Mouse (Mus musculus): Measurements from ENCODE around the gene Rabepk.

Gene Rabepk

DNA sequence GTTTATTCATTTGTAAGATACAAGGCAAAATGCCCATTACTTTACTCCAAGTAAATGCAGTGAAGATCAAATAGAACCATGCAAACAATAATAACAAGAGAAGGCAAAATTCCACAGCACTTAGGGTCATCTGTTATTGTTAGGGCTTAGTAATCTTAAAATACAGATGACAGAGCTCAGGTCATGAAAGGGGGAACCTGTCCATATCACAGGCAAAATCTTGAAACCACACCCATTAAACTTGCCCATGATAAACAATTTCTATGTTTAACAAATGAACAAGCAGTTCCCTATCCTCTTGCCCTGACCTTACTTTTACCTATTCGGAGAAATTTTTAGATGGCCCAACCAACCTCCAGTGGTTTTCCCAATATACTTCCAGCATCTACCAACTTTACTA, 9.9 kb upstream of the Rabepk start:
- TF ChIP-seq GATA4 (IDR thresholded peaks at IDR 0.05; ENCODE audit: insufficient replicate concordance, low read length), result no peak

DNA sequence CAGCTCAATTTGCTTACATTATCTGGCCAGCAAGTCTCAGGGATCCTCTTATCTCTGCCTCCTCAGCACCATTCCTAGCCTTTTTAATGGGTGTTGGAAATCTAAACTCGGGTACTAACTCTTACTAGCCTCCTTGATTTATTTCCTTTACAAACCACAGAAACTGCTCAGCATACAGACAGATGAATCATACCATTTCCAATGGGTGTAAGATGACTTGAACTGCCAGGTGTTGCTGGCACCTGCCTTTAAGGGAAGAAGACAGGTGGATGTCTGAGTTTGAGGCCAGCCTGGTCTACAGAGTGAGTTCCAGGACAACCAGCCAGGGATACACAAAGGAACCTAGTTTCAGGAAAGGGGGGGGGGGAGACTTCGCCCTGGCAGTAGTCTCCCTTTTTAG, 8.3 kb upstream of the Rabepk start:
- no peak for TF ChIP-seq GATA4 (IDR thresholded peaks at IDR 0.05; ENCODE audit: insufficient replicate concordance, low read length)

DNA sequence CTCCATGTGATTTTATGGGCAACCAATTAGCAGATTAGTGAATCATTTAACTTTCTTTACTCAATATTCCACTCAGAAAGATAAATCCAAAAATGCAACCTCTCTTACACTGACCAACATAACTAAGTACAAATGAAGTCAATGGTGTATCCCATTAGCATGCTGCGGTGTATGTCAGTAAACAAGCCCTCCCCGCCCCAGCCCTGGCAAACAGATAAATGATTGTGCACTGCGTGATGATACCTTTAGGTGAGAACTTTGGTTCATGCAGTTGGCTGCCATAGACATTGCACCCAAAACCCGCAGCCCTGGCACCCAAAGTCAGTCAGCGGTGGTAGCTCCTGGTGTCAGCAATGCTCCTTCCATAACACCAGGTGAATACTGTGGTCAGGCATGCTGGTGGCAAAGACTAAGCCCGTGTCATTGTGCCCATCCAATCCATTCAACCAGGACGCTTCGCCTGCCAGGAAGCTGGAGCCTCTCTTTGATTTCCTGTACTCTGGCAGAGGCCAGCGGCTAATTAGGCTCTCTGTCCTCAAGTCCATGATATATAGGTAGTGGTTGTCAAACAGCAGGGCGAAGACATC, 5.7 kb upstream of the Rabepk start:
- no peak for TF ChIP-seq GATA4 (IDR thresholded peaks at IDR 0.05; ENCODE audit: insufficient replicate concordance, low read length)

DNA sequence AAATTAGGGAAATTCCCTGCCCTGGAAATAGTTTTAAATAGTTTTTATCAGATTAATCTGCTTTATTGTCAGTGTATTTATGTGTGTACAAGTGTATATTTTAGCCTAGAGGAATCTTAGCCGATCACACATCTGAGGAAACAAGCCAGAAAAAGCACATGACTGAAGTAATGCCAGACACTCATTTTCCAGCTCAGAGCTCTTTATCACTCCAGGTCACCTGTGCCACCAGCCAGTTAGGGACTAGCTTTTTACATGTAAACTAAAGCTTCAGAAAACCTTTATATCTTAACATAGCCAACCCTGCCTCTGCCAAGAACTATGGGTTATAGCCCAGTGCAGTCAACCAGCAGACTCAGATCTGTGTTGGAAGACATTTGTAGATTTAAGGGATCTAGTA, 5.1 kb upstream of the Rabepk start:
- no peak for TF ChIP-seq GATA4 (IDR thresholded peaks at IDR 0.05; ENCODE audit: insufficient replicate concordance, low read length)

DNA sequence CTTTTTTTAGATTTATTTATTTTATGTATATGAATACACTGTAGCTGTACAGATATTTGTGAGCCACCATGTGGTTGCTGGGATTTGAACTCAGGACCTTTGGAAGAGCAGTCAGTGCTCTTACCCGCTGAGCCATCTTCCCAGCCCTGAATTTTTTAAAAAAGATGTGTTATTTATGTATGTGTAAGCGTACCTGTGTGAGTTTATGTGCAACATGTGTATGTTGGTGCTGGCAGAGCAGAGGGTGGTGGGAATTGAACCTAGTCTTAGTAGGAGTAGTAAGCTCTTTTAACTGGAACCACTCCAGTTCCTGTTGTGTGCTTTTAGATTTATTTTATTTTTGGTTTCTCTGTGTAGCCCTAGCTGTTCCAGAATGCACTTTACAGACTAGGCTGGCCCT, 4.5 kb upstream of the Rabepk start:
- TF ChIP-seq GATA4 (IDR thresholded peaks at IDR 0.05; ENCODE audit: insufficient replicate concordance, low read length), result no peak

DNA sequence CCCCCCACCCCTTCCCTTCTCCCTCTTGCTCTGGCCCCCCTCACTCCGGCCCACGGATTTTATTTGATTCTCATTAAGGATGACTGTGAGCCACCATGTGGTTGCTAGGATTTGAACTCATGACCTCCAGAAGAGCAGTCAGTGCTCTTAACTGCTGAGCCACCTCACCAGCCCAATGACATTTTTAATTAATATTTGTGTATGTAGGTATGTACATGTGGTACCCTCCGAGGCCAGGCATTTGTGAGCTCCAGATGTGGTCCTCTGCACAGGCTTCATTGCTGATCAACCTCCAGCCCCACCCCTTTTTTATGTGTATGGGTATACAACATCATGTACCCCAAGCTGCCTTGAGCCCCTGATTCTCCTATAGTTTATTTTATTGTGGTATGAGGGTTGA, 4.0 kb upstream of the Rabepk start:
- no peak for TF ChIP-seq GATA4 (IDR thresholded peaks at IDR 0.05; ENCODE audit: insufficient replicate concordance, low read length)

DNA sequence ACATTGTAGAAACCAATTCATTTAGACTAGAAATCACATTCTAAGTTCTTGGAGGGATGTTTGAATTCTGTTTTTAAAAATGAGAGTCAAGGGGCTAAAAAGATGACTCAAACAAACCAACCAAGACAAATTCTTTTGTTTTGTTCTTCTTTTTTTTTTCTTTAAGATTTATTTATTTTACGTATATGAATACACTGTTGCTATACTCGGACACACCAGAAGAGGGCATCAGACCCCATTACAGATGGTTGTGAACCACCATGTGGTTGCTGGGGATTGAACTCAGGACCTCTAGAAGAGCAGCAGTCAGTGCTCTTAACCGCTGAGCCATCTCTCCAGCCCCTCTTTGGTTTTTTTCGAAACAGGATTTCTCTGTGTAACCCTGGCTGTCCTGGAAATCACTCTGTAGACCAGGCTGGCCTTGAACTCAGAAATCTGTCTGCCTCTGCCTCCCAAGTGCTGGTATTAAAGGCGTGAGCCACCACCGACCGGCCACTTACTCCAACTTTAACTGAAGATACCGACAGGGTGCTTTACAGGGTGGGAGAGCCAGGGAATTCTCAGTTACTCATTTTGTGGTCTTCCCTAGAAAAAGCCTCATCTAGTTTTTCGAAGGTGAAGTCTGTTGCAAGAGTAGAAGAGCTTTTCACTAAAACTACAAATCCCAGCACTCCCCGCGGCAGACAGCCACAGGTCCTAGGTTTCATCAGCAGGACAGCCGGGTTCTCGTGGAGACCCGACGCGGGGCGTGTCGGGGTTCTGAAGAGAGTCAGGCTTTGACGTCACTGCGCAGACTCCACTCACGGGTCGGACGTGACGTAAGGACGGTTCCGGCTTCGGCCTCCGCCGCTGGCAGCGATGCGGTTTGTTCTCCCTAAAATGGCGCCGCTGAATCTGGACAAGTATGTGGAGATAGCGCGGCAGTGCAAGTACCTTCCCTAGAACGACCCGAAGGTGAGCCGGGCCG, 2.1 kb upstream of the Rabepk start:
- TF ChIP-seq GATA4 (IDR thresholded peaks at IDR 0.05; ENCODE audit: insufficient replicate concordance, low read length), result no peak

DNA sequence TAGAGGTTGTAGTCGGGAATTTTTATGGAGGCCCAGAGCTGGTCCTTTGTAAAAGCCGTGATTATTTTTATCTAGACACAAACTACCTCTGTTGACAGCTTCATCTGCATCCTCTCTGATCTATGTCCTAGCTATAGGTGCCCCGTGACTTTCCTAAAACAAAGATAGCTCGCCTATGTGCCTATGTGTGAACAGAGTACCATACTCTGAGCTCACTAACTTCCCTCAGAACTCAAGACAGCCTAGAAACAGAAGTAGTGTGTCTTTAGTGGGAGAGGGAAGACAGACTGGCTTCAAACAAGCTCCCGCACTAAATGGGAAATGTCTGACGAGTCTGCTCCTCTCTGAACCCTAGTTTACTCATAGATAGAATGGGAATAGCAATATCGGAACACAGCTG, 659 bp upstream of the Rabepk start:
- no peak for TF ChIP-seq GATA4 (IDR thresholded peaks at IDR 0.05; ENCODE audit: insufficient replicate concordance, low read length)

DNA sequence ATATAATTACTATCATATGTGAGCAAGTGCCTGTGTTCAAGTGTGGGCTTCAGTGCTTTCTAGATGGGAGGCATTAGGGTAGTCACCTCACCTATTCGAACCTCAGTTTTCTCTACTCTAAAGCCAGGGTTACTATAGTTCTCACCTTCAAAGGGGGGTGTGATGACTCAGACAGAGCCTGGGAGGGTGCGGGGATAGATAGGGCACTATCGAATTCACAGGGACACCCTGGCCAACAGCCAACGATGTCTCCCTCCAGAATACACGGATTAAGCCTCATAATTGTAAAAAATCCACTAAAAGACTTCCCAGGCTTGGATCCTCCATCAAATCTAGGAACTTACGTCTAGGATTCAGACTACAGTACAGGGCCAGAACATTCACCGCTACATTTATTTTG, 4.3 kb downstream of the Rabepk start:
- no peak for TF ChIP-seq GATA4 (IDR thresholded peaks at IDR 0.05; ENCODE audit: insufficient replicate concordance, low read length)

DNA sequence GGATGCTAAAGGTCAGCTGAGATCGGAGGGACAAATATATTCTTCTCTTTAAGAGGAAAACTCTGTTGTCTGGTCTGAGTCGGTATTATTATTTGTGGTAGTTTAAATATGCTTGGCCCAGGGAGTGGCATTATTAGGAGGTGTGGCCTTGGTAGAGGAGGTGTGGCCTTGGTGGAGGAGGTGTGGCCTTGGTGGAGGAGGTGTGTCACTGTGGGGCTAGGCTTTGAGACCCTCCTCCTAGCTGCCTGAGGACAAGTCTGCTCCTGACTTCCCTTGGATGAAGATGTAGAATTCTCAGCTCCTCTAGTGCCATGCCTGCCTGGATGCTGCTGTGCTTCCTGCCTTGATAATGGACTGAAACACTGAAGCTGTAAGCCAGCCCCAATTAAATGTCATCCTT, 5.2 kb downstream of the Rabepk start:
- no peak for TF ChIP-seq GATA4 (IDR thresholded peaks at IDR 0.05; ENCODE audit: insufficient replicate concordance, low read length)

DNA sequence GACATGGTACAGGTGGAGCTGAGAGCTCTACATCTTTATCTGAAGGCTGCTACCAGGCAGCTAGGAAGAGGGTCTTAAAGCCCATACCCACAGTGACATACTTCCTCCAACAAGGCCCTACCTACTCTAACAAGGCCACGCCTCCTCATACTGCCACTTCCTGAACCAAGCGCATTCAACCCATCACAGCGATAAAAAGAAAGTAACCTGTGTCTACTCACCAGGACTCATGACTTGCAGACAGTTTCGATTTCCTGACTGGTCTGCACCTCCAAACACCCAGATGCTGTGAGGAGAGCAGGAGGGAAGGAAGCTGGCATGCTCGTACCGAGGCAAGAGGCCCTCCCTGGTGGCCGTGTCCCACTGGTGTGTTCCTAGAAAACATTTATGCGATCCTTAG, 9.4 kb downstream of the Rabepk start:
- no peak for TF ChIP-seq GATA4 (IDR thresholded peaks at IDR 0.05; ENCODE audit: insufficient replicate concordance, low read length)

DNA sequence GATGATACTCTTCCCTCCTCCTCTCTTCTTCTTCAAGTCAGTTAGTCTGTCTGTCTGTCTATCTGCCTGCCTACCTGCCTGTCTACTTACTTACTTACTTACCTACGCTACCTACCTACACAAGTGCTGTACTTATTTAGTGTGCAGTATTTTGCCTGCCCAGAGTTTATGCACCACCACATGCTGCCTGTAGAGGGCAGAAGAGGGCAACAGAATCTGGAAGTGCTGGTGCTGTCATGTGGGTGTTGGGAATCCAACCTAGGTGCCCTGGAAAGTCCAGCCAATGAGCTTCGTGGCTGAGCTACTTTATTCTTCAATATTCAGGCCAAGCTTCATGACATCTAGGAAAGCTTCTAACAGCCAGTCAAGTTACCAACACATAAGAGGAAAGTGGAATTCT, 15.6 kb downstream of the Rabepk start:
- no peak for TF ChIP-seq GATA4 (IDR thresholded peaks at IDR 0.05; ENCODE audit: insufficient replicate concordance, low read length)

DNA sequence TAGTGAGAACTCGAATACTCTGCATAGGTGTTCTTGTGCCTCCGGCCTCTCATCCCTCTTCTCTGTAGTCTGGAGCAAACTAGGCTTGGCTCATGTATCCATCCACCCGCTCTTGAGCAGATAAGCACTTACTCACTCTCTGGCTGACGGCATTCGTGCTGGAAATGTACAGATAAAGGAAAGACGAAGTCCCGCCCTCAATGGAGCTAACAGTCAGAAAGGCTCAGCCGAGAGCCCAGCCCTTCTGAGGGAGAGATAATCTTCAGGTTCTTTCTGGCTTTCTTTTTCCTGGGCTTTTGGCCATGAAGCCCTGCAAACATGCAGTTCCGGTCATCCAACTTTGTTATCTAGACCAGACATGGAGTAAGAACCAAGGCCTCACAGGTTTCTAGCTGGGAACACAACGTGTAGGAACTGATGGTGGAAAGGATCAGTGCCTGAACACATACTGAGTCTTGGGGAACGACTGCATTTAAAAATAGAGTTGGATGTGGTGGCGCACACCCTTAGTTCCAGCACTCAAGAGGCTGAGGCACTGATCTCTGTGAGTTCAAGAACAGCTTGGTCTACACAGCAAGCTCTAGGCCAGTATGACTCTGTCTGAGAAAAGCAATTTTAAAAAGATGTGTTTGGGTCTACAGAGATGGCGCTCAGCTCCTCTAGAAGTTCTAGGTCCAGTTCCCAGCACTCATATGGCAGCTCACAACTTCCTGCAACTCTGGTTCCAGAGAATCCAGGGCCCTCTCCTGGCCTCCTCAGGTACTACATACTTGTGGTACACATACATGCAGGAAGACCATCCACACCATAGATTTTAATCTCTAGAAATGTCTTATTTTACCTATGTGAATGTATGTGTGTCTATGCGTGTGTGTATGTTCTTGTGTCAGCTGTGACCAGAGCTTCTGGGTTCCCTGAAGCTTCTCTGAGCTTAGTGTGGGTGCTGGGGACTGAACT, 16.4 kb downstream of the Rabepk start:
- TF ChIP-seq GATA4 (IDR thresholded peaks at IDR 0.05; ENCODE audit: insufficient replicate concordance, low read length), result no peak

DNA sequence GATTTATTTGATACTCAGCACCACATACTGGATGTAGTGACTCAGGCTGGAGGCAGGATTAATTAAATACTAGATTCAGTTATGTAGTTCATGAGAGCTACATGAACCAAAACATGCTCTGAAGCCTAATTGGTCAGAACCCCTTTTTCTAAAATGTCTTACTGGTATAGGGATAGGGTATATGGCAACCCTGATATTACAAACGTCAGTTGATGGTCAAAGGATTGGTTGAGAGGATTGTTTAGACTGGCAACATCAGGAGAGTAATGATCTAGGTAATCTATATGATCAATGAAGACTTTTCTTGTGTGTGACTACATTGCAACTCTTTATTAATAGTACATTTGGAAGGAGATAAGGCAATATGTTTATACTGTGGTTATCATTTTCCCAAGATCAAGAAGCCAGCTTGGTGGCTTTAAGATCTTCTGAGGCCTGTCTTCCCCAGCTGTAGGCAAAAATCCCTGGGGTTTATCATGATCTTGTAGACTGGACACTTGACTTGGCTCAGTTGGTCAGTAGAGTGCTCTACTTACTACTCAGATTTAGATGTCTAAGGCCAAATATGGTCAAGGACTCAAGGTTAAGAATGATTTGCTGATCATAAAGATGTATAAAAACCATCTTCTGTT, 22.4 kb downstream of the Rabepk start:
- no peak for TF ChIP-seq GATA4 (IDR thresholded peaks at IDR 0.05; ENCODE audit: insufficient replicate concordance, low read length)

DNA sequence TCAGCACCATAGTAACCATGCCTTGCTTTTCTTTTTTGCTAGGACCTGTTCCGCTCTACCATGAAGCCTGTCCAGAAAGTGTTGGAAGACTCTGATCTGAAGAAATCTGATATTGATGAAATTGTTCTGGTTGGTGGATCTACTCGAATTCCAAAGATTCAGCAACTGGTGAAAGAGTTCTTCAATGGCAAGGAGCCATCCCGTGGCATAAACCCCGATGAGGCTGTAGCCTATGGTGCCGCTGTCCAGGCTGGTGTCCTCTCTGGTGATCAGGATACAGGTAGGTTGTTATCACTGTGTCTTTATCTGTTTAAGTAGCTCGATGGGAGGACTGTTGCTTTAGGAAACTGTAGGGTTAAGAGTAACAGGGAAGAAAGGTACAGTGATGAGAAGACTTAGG, 25.2 kb downstream of the Rabepk start:
- TF ChIP-seq GATA4 (IDR thresholded peaks at IDR 0.05; ENCODE audit: insufficient replicate concordance, low read length), result no peak
